Mouse (Mus musculus) G1E (cell line): Measurements from ENCODE around the gene Ptprs. TPM values are rescaled to one million over a fixed set of nuclear protein-coding genes. Genes with fewer than 3 reads are reported as not detected.
A peak's percentile ranks its signal among the peaks of the same experiment; 100 is the strongest.

Experiments used
- ATAC-seq: 2 replicates; pipeline ENCODE4 v1.8.0; 2016; ENCODE audit warnings: mild to moderate bottlenecking; ENCODE audit not compliant: insufficient number of reproducible peaks, poor library complexity, low FRiP score, severe bottlenecking; ENCODE audit errors: extremely low read depth
- DNase-seq: peaks from one replicate; pipeline ENCODE4 v3.0.0; 2012; ENCODE audit warnings: low spot score
- H3K27me3 ChIP-seq: 2 replicates; pipeline ENCODE4 v1.6.1; 2012; ENCODE audit warnings: mild to moderate bottlenecking, low read length, inconsistent platforms; ENCODE audit not compliant: insufficient read depth
- H3K36me3 ChIP-seq: replicated peaks from 2 replicates; pipeline ENCODE3; 2012; ENCODE audit warnings: mild to moderate bottlenecking, inconsistent platforms
- H3K4me1 ChIP-seq: 2 replicates; pipeline ENCODE4 v1.6.1; 2012; ENCODE audit warnings: low read depth, low read length, inconsistent platforms, mixed read lengths; ENCODE audit not compliant: insufficient read depth
- H3K4me3 ChIP-seq: 2 replicates; pipeline ENCODE4 v1.5.1; 2012; ENCODE audit warnings: low read depth, mild to moderate bottlenecking, inconsistent platforms, low read length, moderate library complexity, mixed read lengths
- H3K9me3 ChIP-seq: replicated peaks from 2 replicates; pipeline ENCODE4 v1.6.1; 2012; ENCODE audit warnings: inconsistent platforms
- CTCF ChIP-seq: IDR thresholded peaks from 2 replicates; pipeline ENCODE4 v1.5.1; 2012; ENCODE audit warnings: low read depth, low read length, inconsistent platforms, mixed read lengths
- GATA1 ChIP-seq: IDR thresholded peaks from 2 replicates; pipeline ENCODE4 v1.6.1; 2012; ENCODE audit warnings: borderline replicate concordance, low read length, inconsistent platforms, mixed read lengths
- GATA2 ChIP-seq: IDR thresholded peaks from 2 replicates; pipeline ENCODE4 v1.6.1; 2012; ENCODE audit warnings: low read depth, low read length, inconsistent platforms, borderline replicate concordance
- POLR2AphosphoS5 ChIP-seq: IDR thresholded peaks from 2 replicates; pipeline ENCODE4 v1.6.1; 2012; ENCODE audit warnings: low read depth, low read length, inconsistent platforms; ENCODE audit not compliant: insufficient replicate concordance
- TAL1 ChIP-seq: conservative IDR thresholded peaks from 2 replicates; pipeline ENCODE4 v1.6.1; 2012; ENCODE audit warnings: low read depth, low read length, inconsistent platforms, mixed read lengths
- polyA plus RNA-seq: library from polyadenylated mRNA; stranded (reverse); fragments of >175 nt; gene quantifications from 2 replicates; pipeline ENCODE4 v1.2.3, GENCODE M21; 2012
- total RNA-seq, 2 experiments: library from RNA; stranded (forward) in 1 of 2; stranded (reverse) in 1 of 2; fragments of 200-1000 nt in 1 of 2; fragments of >200 nt in 1 of 2; fragmentation: Nextera tagmentation in 1 of 2; gene quantifications; 2 replicates each; pipeline ENCODE4 v1.2.3; 2014 to 2017

Gene Ptprs
- total and polyA plus RNA-seq, 3 experiments, result 16.7 to 83.6 (median 77.2) TPM

- no peak for TF ChIP-seq POLR2AphosphoS5
- no peak for TF ChIP-seq GATA1
- no peak for TF ChIP-seq TAL1
- no peak for TF ChIP-seq GATA2
- TF ChIP-seq CTCF, result no peak
- H3K36me3 ChIP-seq, result no peaks in the 10 kb centered on the region
- peaks cover 41% of the 10 kb centered on the region for H3K4me1 ChIP-seq
- H3K4me3 ChIP-seq, result peak overlapping the region; percentile 51
- DNase-seq (no peak), ATAC-seq (no peak)
- peaks cover 56% of the 10 kb centered on the region for H3K27me3 ChIP-seq
- peaks cover 39% of the 10 kb centered on the region for H3K9me3 ChIP-seq
Measured at GRCm38 (mm10) chr17:56511707-56512090, 35.4 kb upstream of the Ptprs start.

- DNase-seq (no peak), ATAC-seq (no peak)
- Histone ChIP-seq H3K4me3 (peak overlapping the region; percentile 51), H3K4me1 (peaks cover 44% of the 10 kb centered on the region), H3K27me3 (peaks cover 55% of the 10 kb centered on the region), H3K36me3 (no peaks in the 10 kb centered on the region), H3K9me3 (peaks cover 37% of the 10 kb centered on the region)
- TF ChIP-seq GATA1, result no peak
- no peak for TF ChIP-seq GATA2
- no peak for TF ChIP-seq CTCF
- no peak for TF ChIP-seq TAL1
- no peak for TF ChIP-seq POLR2AphosphoS5
Measured at GRCm38 (mm10) chr17:56510970-56511706, 34.9 kb upstream of the Ptprs start.

GRCm38 (mm10) chr17:56510473-56510969 is 34.2 kb upstream of the Ptprs start:
- ATAC-seq, result no peak
- peaks cover 37% of the 10 kb centered on the region for H3K9me3 ChIP-seq
- no peak for TF ChIP-seq GATA2
- TF ChIP-seq POLR2AphosphoS5, result no peak
- peaks cover 48% of the 10 kb centered on the region for H3K27me3 ChIP-seq
- no peak for DNase-seq
- H3K4me3 ChIP-seq, result peak overlapping the region; percentile 51; the same call in 1 of the 2 replicates
- H3K36me3 ChIP-seq, result no peaks in the 10 kb centered on the region
- H3K4me1 ChIP-seq, result peaks cover 38% of the 10 kb centered on the region

GRCm38 (mm10) chr17:56509707-56510472 is 33.6 kb upstream of the Ptprs start:
- no peaks in the 10 kb centered on the region for H3K36me3 ChIP-seq
- peaks cover 44% of the 10 kb centered on the region for H3K27me3 ChIP-seq
- TF ChIP-seq CTCF (no peak), GATA1 (no peak), POLR2AphosphoS5 (no peak), TAL1 (no peak), GATA2 (no peak)
- peaks cover 38% of the 10 kb centered on the region for H3K9me3 ChIP-seq
- peaks cover 32% of the 10 kb centered on the region for H3K4me1 ChIP-seq
- ATAC-seq (no peak), DNase-seq (no peak)
- no peak overlapping the region for H3K4me3 ChIP-seq

GRCm38 (mm10) chr17:56509021-56509640 is 32.8 kb upstream of the Ptprs start:
- DNase-seq (no peak), ATAC-seq (no peak)
- Histone ChIP-seq H3K4me1 (peaks cover 31% of the 10 kb centered on the region), H3K36me3 (no peaks in the 10 kb centered on the region), H3K27me3 (peaks cover 38% of the 10 kb centered on the region), H3K4me3 (no peak overlapping the region), H3K9me3 (peaks cover 43% of the 10 kb centered on the region)
- no peak for TF ChIP-seq CTCF
- TF ChIP-seq POLR2AphosphoS5, result no peak
- TF ChIP-seq GATA2, result no peak
- TF ChIP-seq TAL1, result no peak
- no peak for TF ChIP-seq GATA1

GRCm38 (mm10) chr17:56507161-56508068 is 31.1 kb upstream of the Ptprs start:
- H3K4me1 ChIP-seq, result peaks cover 33% of the 10 kb centered on the region
- TF ChIP-seq GATA1 (no peak), TAL1 (no peak), POLR2AphosphoS5 (no peak), CTCF (no peak), GATA2 (no peak)
- peak overlapping the region; percentile 69 for H3K4me3 ChIP-seq
- H3K27me3 ChIP-seq, result peaks cover 30% of the 10 kb centered on the region; the same call in 1 of the 2 replicates
- peak; percentile 85 for DNase-seq
- H3K9me3 ChIP-seq, result peaks cover 41% of the 10 kb centered on the region
- H3K36me3 ChIP-seq, result no peaks in the 10 kb centered on the region
- peak; percentile 90 for ATAC-seq
